Mouse (Mus musculus) R1 (cell line): ENCODE measurements at regions not wholly inside any gene's neighbourhood (a gene's known extent, or its start where the extent isn't known, plus 50 kb on each side); places are given as distances from the start of the nearest gene placed in this dataset.

Source experiments
- DNase-seq: peaks from one replicate; pipeline ENCODE4 v3.0.0-alpha.2; 2018; ENCODE audit warnings: low read depth, low spot score

DNA sequence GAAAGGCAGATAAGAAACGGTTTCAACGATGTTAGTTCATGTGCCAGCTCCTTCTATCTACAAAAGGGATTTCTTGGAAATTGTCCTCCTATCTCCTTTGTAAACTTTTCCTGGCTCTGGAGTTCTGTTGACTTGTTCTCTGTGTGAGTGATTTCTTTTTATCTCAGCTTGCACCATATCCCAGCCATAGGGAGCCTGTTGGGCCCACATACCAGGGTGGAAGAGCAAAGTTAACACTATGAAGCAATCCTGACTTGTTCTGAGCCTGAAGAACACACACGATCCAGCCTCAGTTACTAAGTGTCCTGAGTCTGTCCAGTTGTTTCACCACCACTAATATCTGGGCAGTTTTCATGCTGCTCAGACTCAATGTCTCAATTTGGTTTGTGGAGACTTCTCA is 192.1 kb upstream of the Ptbp2 start:
- no peak for DNase-seq

DNA sequence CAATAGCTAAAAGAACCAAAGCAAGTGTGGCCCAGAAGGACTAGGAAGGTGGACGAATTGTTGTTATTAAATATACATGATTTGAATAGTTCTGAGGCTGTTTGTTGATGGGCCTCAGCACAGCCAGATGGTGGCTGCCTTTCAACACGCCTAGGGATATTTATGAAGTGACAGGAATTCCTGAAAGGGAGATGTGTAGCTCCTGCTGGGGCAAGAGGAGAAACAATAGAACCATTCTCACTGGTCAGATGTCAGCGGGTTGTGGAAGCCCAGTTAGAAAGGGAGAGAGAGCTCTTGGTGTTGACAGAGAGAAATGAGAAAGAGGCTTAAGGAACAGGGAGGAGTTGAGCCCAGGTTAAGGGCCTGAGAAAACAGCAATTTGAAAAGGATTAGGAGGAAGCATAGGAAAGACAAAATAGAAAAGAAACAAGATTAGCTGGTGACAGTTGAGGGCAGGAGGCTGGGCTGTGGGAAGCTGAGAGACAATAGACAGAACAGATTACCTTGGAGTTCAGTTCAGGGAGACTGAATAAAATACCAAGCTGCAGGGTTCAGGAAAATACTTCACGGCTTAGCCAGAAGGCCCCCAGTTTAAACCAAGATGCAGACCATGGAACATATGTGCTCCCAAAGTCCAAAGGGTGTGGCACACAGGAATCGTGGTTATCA is 174.7 kb upstream of the Ptbp2 start:
- no peak for DNase-seq

DNA sequence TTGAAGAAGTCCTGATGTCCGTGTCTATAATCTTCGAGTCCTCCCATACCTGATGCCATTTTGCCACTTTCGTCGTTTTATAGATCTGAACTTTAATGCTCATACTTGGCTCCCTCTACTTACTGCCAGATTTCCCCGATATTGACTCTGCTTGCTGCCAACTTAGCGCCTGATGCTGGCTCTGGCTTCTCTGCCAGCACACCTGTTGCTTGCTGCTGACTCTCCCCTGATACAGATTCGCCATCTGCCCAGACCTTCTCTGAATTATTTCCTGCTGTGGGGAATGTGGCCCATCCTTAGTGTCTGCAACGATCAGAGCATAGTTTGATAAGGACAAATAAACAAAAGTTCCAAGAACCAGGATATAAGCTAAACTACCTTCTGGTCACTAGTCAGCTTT is 173.3 kb upstream of the Ptbp2 start:
- DNase-seq: no peak

DNA sequence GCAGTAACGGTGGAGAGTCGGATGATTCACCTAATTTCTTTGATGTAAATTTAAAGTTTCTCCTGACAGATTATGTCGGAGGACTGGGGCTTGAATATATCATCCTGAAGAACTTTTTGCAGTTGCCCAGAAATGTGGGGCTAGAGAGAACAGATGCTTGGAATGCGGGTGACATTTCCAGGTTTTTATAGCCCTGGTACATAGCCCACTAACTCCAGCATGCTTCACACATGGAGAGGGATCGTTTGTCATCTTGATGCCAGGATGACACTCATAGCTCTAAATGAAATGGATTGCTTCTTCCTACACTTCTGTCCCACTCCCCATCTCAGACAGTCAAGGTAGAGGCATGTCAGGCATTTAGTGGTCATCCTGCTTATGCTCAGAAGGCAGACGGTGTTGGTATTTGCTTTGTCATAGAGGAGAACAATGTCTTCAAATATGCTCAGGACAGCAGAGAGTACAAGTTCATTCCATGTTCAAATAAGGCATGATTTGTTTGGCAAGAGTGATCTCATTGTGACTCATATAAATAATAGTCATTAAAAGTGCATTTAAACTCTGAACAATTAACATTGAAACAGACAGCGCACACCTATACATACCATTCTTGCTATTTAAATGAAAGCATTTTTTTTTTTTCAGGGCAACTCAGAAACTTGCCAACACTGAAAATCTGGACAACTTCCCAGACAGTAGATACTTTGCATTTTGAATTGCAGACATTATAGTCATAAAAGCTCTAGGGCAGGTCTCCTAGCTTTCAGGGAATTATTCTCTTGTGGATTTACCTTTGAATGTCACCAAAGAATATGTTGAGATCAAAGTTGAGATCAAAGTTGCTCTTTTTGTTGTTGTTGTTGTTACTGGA is 171.7 kb upstream of the Ptbp2 start:
- no peak for DNase-seq

DNA sequence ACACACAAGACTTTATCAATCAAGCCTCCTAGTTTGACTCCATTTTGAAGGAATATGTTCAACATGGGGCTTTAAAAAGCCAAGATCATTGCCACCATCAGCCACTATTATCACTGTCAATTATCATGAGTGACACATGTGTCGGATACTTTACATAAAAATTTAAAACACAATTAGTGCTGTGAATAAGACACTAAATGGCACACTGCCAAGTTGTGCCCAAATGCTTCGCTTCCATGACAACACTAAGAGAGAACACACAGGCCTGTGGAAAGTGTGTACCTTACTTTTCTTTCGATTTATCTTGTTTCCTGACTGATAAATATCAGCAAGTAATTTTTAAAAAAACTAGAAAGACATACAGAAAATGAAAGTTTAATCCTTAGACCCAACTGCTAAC is 166.5 kb upstream of the Ptbp2 start:
- DNase-seq: no peak

GRCm38 (mm10) chr3:119950070-119950469 is 165.8 kb upstream of the Ptbp2 start:
- DNase-seq: no peak

- DNase-seq: no peak
These were observed 165.4 kb upstream of the Ptbp2 start for GRCm38 (mm10) chr3:119949620-119950019.

DNA sequence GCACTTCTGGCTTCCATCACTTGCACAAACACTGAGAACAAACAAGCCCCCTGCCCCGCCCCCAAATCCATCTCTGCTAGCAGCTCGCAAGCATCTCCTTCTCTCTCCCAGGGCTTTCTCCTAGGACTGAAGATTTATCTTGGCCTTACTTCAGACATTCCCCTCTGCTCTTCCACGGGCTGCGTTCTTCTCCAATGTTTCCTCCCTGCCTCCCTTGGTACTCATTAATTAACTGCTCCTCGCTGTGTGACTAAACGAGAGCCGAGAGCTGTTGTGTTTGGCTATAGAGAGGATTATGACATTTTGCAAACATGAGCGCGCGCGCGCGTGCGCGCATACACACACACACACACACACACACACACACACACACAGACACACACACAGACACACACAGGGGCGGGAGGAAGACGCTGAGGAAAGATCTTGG is 164.8 kb upstream of the Ptbp2 start:
- DNase-seq: no peak

- peak; percentile 25 for DNase-seq
These were observed 162.9 kb upstream of the Ptbp2 start for GRCm38 (mm10) chr3:119947126-119947525.

DNA sequence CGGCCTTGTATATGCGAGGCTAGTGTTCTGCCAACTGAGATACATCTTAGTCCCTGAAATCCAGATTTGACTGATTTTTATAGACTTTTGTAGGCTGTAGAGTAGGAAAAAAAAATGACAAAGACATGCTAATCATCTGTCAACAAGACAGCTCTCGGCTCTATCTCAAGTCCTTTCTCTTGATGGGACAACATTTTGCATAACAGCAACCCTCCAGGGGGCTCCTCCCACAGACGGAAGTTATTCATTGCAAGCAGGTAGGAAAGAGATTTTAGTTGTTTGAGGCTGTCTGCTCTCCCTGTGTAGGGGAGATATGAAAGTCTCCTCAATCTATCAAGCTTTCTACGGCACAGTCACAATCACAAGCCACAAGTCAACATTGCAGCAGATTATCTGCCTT is 159.8 kb upstream of the Ptbp2 start:
- DNase-seq: peak; percentile 91

DNA sequence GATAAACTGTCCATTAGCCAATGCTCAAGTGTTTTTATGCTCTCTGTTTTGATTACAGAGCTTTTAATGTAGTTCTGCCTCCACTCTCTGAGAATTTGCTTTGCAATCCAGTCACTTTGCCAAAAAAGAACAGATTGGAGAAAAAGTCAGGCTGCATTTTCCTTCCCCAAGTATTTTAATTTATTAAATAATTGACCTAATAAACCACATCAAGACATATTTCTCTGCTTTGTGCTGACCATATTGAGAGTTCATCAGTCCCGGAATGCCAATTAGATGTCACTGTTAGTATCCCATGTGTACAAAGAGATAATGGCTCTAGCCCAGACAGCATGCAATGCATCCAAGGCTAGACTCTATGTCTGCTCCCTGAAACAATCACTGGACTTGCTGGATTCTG is 154.8 kb upstream of the Ptbp2 start:
- DNase-seq: no peak

- DNase-seq: no peak
These were observed 154.2 kb upstream of the Ptbp2 start for GRCm38 (mm10) chr3:119938425-119938824.

GRCm38 (mm10) chr3:119936526-119936925 is 152.3 kb upstream of the Ptbp2 start:
- no peak for DNase-seq

GRCm38 (mm10) chr3:119933049-119933511 is 148.8 kb upstream of the Ptbp2 start:
- DNase-seq: no peak

GRCm38 (mm10) chr3:119928281-119928680 is 144.0 kb upstream of the Ptbp2 start:
- DNase-seq: no peak

DNA sequence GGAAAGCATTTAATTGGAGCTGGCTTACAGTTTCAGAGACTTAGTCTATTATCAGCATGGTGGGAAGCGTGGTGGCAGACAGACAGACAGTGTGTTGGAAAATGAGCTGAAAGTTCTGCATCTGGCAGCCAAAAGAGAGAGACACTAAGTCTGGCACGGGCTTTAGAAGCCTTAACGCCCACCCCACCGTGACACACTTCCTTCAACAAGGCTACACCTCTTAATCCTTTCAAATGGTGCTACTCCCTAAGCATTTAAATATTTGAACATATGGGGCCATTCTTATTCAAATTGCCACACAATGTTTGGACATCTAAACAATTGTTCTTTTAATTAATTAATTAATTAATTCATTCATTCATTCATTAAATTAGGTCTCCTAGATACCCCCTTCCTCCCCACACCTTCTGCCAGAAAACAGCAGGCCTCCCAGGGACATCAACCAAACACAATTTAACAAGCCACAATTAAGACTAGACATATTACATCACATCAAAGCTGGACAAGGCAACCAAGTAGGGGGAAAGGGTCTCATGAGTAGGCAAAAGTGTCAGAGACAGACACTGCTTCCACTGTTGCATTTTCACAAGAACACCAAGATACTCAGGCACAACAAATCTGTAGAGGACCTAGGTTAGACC is 135.4 kb upstream of the Ptbp2 start:
- no peak for DNase-seq

- DNase-seq: no peak
These were observed 132.0 kb upstream of the Ptbp2 start for GRCm38 (mm10) chr3:119915984-119916865.

DNA sequence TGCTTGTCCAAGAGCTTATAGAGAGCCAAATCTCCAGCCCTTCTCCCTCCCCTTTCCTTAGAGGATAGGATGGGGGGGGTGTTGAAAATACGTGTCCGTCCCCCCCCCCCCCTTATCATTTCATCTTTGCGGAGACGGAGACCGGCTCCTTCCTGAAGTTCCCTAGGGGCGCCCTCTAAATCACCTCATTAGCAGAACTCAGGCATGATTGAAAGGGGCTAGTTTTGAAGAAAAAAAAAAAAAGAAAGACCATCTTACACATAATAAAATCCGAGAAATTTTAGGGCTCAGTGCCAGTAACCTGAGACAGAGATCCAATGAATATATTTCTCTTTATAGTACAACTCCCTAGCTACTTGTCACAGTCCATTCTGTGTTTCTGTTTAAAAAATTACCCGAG is 127.3 kb upstream of the Ptbp2 start:
- DNase-seq: no peak

- DNase-seq: no peak
These were observed 120.0 kb upstream of the Ptbp2 start for GRCm38 (mm10) chr3:119904244-119904643.

DNA sequence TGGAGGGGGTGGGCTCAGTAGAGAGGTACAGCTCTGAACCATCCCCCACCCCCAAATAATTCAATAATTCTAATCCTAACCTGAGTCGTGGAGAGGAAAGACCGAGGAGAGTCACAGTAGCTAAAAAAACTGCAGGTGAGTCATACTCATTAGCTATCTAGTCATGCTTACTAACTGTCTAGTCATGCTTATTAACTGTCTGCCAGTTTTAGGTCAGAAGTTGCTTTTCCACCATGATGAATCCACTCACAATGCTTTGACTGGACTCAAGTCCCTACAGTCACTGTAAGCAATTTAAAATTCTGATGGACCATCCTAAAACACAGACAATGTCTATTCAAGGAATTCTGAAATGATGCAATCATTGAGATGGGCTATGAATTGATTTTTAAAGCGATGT is 110.9 kb upstream of the Ptbp2 start:
- no peak for DNase-seq

DNA sequence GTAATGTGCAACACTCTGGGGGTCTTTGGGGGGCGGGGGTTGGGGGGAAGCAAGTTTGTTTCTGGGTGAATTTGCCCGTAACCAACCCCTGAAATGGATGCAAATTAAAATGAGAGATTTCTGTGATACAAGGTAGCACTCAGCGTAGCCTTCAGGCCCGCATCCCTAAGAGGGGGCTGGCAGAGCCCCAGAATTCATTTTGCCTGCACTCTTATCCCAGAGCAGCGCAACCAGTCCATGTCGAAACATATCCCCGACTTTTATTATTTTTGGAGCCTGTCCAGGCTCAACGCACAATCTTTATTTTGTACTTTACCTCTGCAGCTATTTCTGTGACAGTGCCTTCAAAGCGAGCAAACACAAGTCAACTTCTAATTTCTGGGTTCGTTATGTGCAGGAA is 109.8 kb upstream of the Ptbp2 start:
- no peak for DNase-seq
